Mouse (Mus musculus): ENCODE measurements around the gene Krtap17-1.

Krtap17-1 gene

DNA sequence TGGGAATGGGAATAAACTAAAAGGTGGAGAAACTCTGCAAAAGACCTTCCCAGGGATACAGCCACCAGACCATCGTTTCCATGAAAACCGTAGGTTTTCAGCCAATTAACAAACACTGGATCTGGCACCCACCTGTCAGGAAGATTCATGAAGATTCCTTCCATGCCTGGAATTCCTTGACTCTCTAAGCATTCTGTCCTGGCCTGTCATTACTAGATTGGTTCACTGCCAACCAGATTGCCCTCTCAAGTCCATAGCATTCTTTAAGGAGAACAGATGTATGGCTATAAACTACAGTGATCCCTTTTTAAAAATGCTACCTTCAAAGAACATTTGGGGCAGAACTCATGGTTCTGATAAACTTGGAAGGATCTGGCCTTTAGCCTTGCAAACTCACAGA, 27.8 kb downstream of the Krtap17-1 start:
- DNase-seq (ENCODE audit: low spot score in 2 of 2) = no peak

- DNase-seq (ENCODE audit: low spot score in 2 of 2) = no peak
These were observed 29.6 kb downstream of the Krtap17-1 start for GRCm38 (mm10) chr11:99964213-99964612.

GRCm38 (mm10) chr11:99948175-99948574, 45.6 kb downstream of the Krtap17-1 start, which contains the start of gene Krtap9-5:
Krtap9-5 (plus strand) TSS chr11:99948475.
- DNase-seq (ENCODE audit: low spot score in 2 of 2) = no peak
